Mouse (Mus musculus) brain, embryonic 14.5 days (tissue): Measurements from ENCODE around the gene Rdh8.
"Not testable (repeated sequence)": the region's sequence is repeated elsewhere in the genome, so short reads cannot be mapped to it uniquely, and the experiment has no call there.

Experiments
- CTCF ChIP-seq: fragments of 200-500 bp; IDR thresholded peaks from 2 replicates; pipeline ENCODE4 v1.5.1; 2012; ENCODE audit warnings: inconsistent platforms, mild to moderate bottlenecking, moderate library complexity, borderline replicate concordance; ENCODE audit not compliant: insufficient read depth, insufficient read length; ENCODE audit errors: extremely low read depth
- POLR2A ChIP-seq: fragments of 200-500 bp; IDR thresholded peaks from 2 replicates; pipeline ENCODE4 v1.6.1; 2012; ENCODE audit warnings: mild to moderate bottlenecking, inconsistent platforms, borderline replicate concordance; ENCODE audit not compliant: poor library complexity, insufficient read depth, insufficient read length, severe bottlenecking; ENCODE audit errors: extremely low read depth

GRCm38 (mm10) chr9:20835431-20835954 is 17.2 kb downstream of the Rdh8 start:
- TF ChIP-seq CTCF, POLR2A: not testable (repeated sequence)
